Mouse (Mus musculus) forebrain, embryonic 10.5 days (tissue): ENCODE measurements around the gene Gk5. TPM values are rescaled to one million over a fixed set of nuclear protein-coding genes. Genes with fewer than 3 reads are reported as not detected.
"Not testable (repeated sequence)": the region's sequence is repeated elsewhere in the genome, so short reads cannot be mapped to it uniquely, and the experiment has no call there.

Source experiments
- DNase-seq: peaks from one replicate; pipeline ENCODE4 v3.0.0-alpha.2; 2017; ENCODE audit warnings: low spot score; ENCODE audit errors: extremely low spot score
- H3K27ac ChIP-seq: fragments of 300-500 bp; sonication (generic); 2 replicates; pipeline ENCODE4 v1.5.1; 2016; ENCODE audit warnings: mild to moderate bottlenecking
- H3K27me3 ChIP-seq: fragments of 300-500 bp; sonication (generic); 2 replicates; pipeline ENCODE4 v1.6.1; 2016; ENCODE audit warnings: mild to moderate bottlenecking; ENCODE audit not compliant: poor library complexity, severe bottlenecking
- H3K36me3 ChIP-seq: fragments of 300-500 bp; sonication (generic); replicated peaks from 2 replicates; pipeline ENCODE4 v1.6.1; 2016; ENCODE audit warnings: mild to moderate bottlenecking, moderate library complexity
- H3K4me1 ChIP-seq: fragments of 300-500 bp; sonication (generic); 2 replicates; pipeline ENCODE4 v1.6.1; 2016
- H3K4me3 ChIP-seq: fragments of 300-500 bp; sonication (generic); 2 replicates; pipeline ENCODE4 v1.5.1; 2016; ENCODE audit warnings: mild to moderate bottlenecking, moderate library complexity
- H3K9me3 ChIP-seq: fragments of 300-500 bp; sonication (generic); 2 replicates; pipeline ENCODE4 v1.6.1; 2016; ENCODE audit warnings: mild to moderate bottlenecking, moderate library complexity
- WGBS: fragments of 180-500 bp; shearing (Covaris S2); methylation state at CpG from one replicate; pipeline ENCODE4 v1.1.7; 2016; 5-methylcytosine and 5-hydroxymethylcytosine counted together
- polyA plus RNA-seq: library from polyadenylated mRNA; unstranded; fragments of >200 nt; fragmentation: Nextera tagmentation; extraction: Ambion mirVana; gene quantifications from 2 replicates; pipeline ENCODE4 v1.2.1, GENCODE M21; 2016

Gene Gk5
- 3.2 and 3.4 TPM in 2 replicates for polyA plus RNA-seq

GRCm38 (mm10) chr9:96118861-96119772, at the start of gene Gk5:
Gk5 (plus strand) TSS chr9:96119362.
- Histone ChIP-seq H3K36me3 (no peaks in the 10 kb centered on the region), H3K27me3 (peaks cover 18% of the 10 kb centered on the region), H3K4me1 (peaks cover 14% of the 10 kb centered on the region), H3K4me3 (peak within 1 kb of the TSS; percentile 66), H3K27ac (peak within 1 kb of the TSS; percentile 75), H3K9me3 (no peaks in the 10 kb centered on the region)
- peak; percentile 99 for DNase-seq
- WGBS: under 1% methylated on average over 76 of the region's 76 CpGs

GRCm38 (mm10) chr9:96078752-96079315, 40.3 kb upstream of the Gk5 start:
- no peak overlapping the region for H3K4me3 ChIP-seq
- H3K4me1 ChIP-seq: no peaks in the 10 kb centered on the region
- DNase-seq: no peak
- 95% methylated on average over 13 of the region's 13 CpGs for WGBS
- H3K9me3 ChIP-seq: peaks cover 5% of the 10 kb centered on the region; the same call in 1 of the 2 replicates
- no peaks in the 10 kb centered on the region for H3K27me3 ChIP-seq
- no peaks in the 10 kb centered on the region for H3K36me3 ChIP-seq
- H3K27ac ChIP-seq: no peak overlapping the region

GRCm38 (mm10) chr9:96085293-96085692, 33.9 kb upstream of the Gk5 start:
- no peak overlapping the region for H3K4me3 ChIP-seq
- H3K4me1 ChIP-seq: no peaks in the 10 kb centered on the region
- no peaks in the 10 kb centered on the region for H3K27me3 ChIP-seq
- no peaks in the 10 kb centered on the region for H3K36me3 ChIP-seq
- H3K9me3 ChIP-seq: no peaks in the 10 kb centered on the region
- H3K27ac ChIP-seq: no peak overlapping the region
- no peak for DNase-seq
- WGBS: 93% methylated on average over 6 of the region's 6 CpGs

- H3K4me3 ChIP-seq: no peak overlapping the region
- 90% methylated on average over 2 of the region's 2 CpGs for whole genome bisulfite sequencing
- no peaks in the 10 kb centered on the region for H3K9me3 ChIP-seq
- no peaks in the 10 kb centered on the region for H3K27me3 ChIP-seq
- H3K27ac ChIP-seq: no peak overlapping the region
- H3K36me3 ChIP-seq: no peaks in the 10 kb centered on the region
- no peak for DNase-seq
- H3K4me1 ChIP-seq: no peaks in the 10 kb centered on the region
These were observed 31.5 kb upstream of the Gk5 start for GRCm38 (mm10) chr9:96087671-96088070.

DNA sequence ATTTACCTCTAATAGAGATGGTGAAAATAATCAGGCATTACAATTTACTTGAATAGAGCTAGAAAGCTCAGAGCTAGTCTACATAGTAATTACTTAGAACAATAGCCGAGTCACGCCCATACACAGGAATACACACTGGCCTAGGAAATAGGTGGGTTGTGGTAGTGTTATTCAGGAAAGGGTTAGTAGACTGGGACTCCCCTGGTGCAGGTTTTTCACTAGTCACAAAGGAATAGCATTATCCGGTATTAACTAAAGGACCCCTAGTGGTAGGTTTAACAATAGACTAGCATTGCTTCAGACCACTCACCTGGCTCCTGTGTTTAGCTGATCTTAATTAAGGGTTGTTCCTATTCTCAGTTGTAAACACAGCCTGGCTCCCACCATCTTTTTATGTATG, 30.7 kb upstream of the Gk5 start:
- not testable (repeated sequence) for H3K36me3 ChIP-seq, H3K9me3 ChIP-seq, H3K4me1 ChIP-seq, H3K27ac ChIP-seq, DNase-seq, H3K27me3 ChIP-seq, H3K4me3 ChIP-seq
- WGBS: 80% methylated on average over 3 of the region's 3 CpGs

GRCm38 (mm10) chr9:96092637-96093036, 26.5 kb upstream of the Gk5 start:
- peaks cover 22% of the 10 kb centered on the region for H3K9me3 ChIP-seq
- H3K4me3 ChIP-seq, H3K4me1 ChIP-seq, DNase-seq, H3K27me3 ChIP-seq, H3K36me3 ChIP-seq, H3K27ac ChIP-seq: not testable (repeated sequence)
- 86% methylated on average over 10 of the region's 10 CpGs for WGBS

DNA sequence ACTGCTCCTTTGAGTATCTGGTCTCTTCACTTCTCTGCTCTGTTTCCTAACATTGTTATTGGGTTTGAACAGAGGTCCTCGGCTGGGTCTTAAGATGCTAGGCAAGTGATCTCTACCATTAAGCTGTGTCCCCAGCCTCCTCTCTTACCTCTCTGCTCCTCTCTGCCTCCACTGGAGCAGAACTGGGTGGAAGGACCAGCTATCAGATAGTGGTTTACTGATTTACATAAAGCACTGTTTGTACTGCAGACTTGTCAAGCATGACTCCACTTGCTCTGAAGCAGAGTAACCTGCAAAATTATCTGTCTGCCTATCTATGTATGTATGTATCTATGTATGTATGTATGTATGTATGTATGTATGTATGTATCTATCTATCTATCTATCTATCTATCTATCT, 25.9 kb upstream of the Gk5 start:
- no peaks in the 10 kb centered on the region for H3K4me1 ChIP-seq
- H3K27ac ChIP-seq: no peak overlapping the region
- H3K27me3 ChIP-seq: no peaks in the 10 kb centered on the region
- no peak overlapping the region for H3K4me3 ChIP-seq
- DNase-seq: no peak
- WGBS: 96% methylated on average over 1 of the region's 1 CpGs
- no peaks in the 10 kb centered on the region for H3K36me3 ChIP-seq
- peaks cover 25% of the 10 kb centered on the region for H3K9me3 ChIP-seq

DNA sequence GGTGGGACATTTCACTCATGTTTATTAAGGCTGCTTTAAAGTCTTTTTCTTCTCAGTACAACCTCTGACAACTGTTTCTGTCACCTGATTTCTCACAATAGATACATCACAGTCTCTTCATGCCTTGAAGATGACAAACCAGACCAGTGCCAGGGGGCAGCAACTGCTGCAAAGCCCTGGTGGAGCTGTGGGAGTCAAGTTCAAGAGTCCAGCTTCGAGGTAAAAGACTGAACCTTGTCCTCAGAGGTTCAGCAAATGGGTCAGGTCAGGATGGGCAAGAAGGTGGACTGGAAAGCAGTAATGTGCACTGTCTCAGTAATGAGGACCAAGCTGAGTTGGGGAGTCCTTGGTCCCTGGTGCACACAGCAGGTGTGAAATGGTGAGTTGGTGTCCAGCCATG, 24.8 kb upstream of the Gk5 start:
- Histone ChIP-seq H3K27ac (no peak overlapping the region), H3K36me3 (no peaks in the 10 kb centered on the region), H3K27me3 (no peaks in the 10 kb centered on the region), H3K9me3 (peaks cover 36% of the 10 kb centered on the region), H3K4me1 (no peaks in the 10 kb centered on the region), H3K4me3 (no peak overlapping the region)
- WGBS: 68% methylated on average over 1 of the region's 1 CpGs
- DNase-seq: no peak

GRCm38 (mm10) chr9:96095192-96095591, 24.0 kb upstream of the Gk5 start:
- H3K4me1 ChIP-seq: no peaks in the 10 kb centered on the region
- no peak overlapping the region for H3K27ac ChIP-seq
- no peaks in the 10 kb centered on the region for H3K36me3 ChIP-seq
- H3K4me3 ChIP-seq: no peak overlapping the region
- no peaks in the 10 kb centered on the region for H3K27me3 ChIP-seq
- peaks cover 45% of the 10 kb centered on the region for H3K9me3 ChIP-seq
- WGBS: 90% methylated on average over 1 of the region's 1 CpGs
- no peak for DNase-seq

- Histone ChIP-seq H3K4me1 (no peaks in the 10 kb centered on the region), H3K4me3 (no peak overlapping the region), H3K27ac (no peak overlapping the region), H3K27me3 (no peaks in the 10 kb centered on the region), H3K9me3 (peaks cover 37% of the 10 kb centered on the region), H3K36me3 (no peaks in the 10 kb centered on the region)
- DNase-seq: no peak
- 88% methylated on average over 8 of the region's 8 CpGs for whole genome bisulfite sequencing
These were observed 16.3 kb upstream of the Gk5 start for GRCm38 (mm10) chr9:96102846-96103245.

GRCm38 (mm10) chr9:96112879-96113361, 6.2 kb upstream of the Gk5 start:
- Histone ChIP-seq H3K4me3 (no peak overlapping the region), H3K27me3 (peaks cover 3% of the 10 kb centered on the region; the same call in 1 of the 2 replicates), H3K36me3 (no peaks in the 10 kb centered on the region), H3K27ac (no peak overlapping the region), H3K4me1 (no peaks in the 10 kb centered on the region), H3K9me3 (no peaks in the 10 kb centered on the region)
- 82% methylated on average over 3 of the region's 3 CpGs for WGBS
- DNase-seq: no peak

DNA sequence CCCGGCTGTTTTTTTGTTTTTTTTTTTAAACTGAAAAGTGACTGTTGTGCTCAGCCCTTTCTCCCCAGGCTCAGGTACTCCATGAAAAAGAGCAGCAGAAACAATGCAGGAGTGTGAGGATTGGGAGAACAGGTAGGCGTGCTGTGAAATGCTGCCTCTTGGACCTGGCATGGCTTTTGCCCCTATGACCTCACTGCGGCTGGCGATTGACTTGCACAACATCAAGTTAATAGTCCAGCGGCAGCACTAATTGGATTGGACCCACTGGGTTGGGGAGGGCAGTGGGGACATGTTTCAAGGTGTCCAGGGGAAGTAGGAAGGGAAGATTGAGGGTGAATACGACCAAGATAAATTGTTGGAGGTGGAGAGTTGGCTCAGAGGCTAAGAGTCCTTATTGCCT, 2.4 kb upstream of the Gk5 start:
- no peaks in the 10 kb centered on the region for H3K9me3 ChIP-seq
- WGBS: 90% methylated on average over 6 of the region's 6 CpGs
- H3K4me3 ChIP-seq: no peak overlapping the region
- H3K36me3 ChIP-seq: no peaks in the 10 kb centered on the region
- H3K4me1 ChIP-seq: peaks cover 14% of the 10 kb centered on the region
- H3K27me3 ChIP-seq: peaks cover 18% of the 10 kb centered on the region
- no peak for DNase-seq
- no peak overlapping the region for H3K27ac ChIP-seq

- no peak overlapping the region for H3K27ac ChIP-seq
- 89% methylated on average over 4 of the region's 4 CpGs for WGBS
- peaks cover 18% of the 10 kb centered on the region for H3K27me3 ChIP-seq
- no peaks in the 10 kb centered on the region for H3K36me3 ChIP-seq
- H3K4me3 ChIP-seq: peak overlapping the region; percentile 66
- H3K9me3 ChIP-seq: no peaks in the 10 kb centered on the region
- peaks cover 14% of the 10 kb centered on the region for H3K4me1 ChIP-seq
- no peak for DNase-seq
These were observed 946 bp upstream of the Gk5 start for GRCm38 (mm10) chr9:96118216-96118615.
